Mouse (Mus musculus): Measurements from ENCODE around the gene Nktr.

DNA sequence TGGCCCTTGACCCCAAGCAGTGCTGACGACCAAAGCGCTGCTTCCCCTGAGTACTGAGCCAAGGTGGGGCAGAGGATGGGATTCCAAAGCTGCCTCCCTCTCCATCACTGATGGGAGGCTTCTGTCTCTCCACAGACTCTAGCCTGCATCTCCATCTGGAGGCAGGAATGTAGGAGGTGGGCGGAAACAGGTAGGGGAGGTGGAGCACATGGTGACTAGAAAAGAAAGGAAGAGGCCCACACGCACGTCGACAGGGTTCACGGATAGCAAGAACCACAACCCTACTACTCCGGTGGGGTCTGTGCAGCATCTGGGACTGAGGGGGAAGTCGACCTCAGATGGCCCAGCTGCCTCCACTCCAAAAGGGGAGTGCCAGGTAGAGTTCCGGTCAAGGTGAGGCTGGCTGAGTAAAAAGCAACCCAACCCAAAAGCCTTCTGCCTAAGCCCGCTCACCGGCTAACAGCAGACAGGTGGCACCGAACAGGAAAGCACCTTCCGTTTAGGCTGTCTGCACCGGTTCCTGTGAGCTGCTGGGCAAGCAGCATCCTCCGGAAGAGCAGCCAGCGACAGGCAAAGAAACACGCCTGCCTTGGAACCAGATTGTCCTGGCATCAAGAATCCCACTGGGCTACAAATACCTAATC, 36.8 kb upstream of the Nktr start:
- TF ChIP-seq POLR2A (IDR thresholded peaks at IDR 0.05; ENCODE audit: extremely low read depth, insufficient read depth, low read length) (no peak), CTCF (IDR thresholded peaks at IDR 0.05; ENCODE audit: low read depth, low read length) (no peak)

Measured in liver, adult 2 months (tissue).